Mouse (Mus musculus): Measurements from ENCODE around the gene Gm8871. TPM values are rescaled to one million over a fixed set of nuclear protein-coding genes. Genes with fewer than 3 reads are reported as not detected.
"Not testable (repeated sequence)": the region's sequence is repeated elsewhere in the genome, so short reads cannot be mapped to it uniquely, and the experiment has no call there.

The Gm8871 gene
- not detected for total RNA-seq (2021)

DNA sequence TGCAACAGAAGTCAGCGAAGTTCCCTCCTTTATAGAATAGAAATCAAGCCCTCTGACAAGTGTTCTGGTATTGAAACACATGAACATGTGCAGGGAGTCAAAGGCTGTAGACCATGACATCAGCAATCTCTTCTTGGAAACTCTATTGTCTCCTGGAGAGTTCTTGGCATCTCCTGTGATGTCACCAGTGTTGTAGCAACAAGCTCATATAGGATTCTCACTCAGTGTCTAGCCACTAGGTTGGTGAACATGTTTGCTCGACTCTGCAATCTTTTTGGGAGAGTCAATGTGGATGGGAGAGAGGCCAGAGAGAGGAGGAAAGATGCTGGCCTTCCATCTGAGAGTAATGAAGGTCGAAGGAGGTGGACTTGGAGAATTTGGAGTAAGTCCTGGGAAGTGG, at the start of gene Gm8871, which contains the start of gene Gm8857:
TSS of gene Gm8871 (plus strand) at position 301 of the 400 bp plus-strand sequence.
TSS of gene Gm8857 (plus strand) at position 303 of the 400 bp plus-strand sequence.
- intact Hi-C loops (cut with DNase I): not testable (repeated sequence)

GRCm38 (mm10) chr5:10953512-10953911, 5.9 kb downstream of the Gm8871 start:
- DNase-seq; intact Hi-C loops (cut with DNase I): not testable (repeated sequence)

More for the DNA sequence above, at the start of gene Gm8871, which contains the start of gene Gm8857:
- not testable (repeated sequence) for DNase-seq

DNA sequence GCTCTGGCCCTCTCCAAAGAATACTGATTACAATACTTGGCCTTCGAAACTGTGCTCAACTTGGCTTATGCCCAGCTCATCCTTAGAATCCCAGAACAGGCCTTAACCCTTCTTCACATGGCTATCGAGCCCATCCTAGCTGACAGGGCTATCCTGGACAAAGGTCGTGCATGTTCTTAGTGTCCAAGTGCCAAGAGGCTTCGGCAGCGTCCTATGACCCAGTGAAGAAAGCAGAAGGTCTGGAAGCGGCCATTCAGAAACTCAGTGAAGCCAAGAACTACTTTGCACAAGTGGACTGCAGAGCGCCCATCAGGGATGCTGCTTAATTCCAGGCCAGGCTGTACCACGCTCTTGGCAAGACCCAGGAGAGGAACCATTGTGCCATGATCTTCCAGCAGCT, 10.5 kb downstream of the Gm8871 start:
- intact Hi-C loops (cut with DNase I); DNase-seq: not testable (repeated sequence)

Other genes with a start within 250 kb of the Gm8871 start
- not detected for gene Gm8857, start within 50 bp of the Gm8871 start, total RNA-seq (2021)
- gene Gm8879, start 179.8 kb downstream of the Gm8871 start, total RNA-seq (2021): not detected
- gene Gm5861, start 235.3 kb downstream of the Gm8871 start, total RNA-seq (2021): not detected

Measured in heart, postnatal 36 days (tissue).